Mouse (Mus musculus): Measurements from ENCODE around the gene Dhx35.

Gene Dhx35

DNA sequence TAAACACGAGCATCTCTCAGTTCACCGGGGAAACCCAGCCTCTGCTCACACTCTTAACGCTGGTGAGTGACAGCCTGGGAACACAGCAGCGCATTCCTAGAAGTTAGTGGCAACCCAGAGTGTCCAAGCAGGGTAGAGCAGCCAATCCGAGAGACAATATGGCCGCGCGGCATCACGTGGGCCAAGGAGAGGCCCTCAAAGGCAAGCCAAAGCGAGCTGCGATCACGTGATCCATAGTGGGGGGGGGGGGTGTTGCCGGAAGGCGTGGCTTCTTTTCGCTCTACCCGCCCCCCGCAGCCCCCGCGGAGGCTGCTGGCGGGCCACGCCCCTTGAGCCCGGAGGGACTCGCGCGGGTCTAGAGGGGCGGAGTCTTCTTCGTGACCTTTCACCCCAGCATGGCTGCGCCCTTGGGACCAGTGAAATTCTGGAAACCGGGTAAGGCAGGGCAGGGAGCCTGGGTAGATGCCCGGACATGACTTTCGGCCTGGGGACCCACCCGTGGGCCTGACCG lies at the start of gene Dhx35:
TSS of gene Dhx35 (plus strand) at position 314 of the 511 bp plus-strand sequence.
- peak; percentile 94 for DNase-seq (ENCODE audit: low spot score in 2 of 2)

DNA sequence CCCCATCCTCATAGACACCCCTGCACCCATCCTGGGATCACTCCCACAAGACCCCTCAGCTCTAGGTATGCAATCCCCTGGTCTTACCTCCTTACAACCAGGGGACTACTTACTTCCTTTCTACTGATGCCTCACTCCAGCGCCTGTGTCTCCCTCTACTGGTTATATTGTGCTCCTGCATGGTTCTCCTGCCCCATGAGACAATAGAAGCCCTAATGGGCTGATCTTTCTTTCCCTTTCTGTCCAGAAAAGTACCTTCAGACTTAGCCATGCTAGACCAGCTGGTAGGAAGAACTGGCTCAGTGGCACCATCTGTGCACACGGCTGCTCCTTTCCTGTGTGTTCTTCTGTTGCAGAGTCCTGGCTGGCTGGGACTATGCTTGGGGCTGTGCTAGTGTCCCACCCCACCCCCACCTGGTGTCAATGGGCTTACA lies 49.5 kb upstream of the Dhx35 start:
- DNase-seq (ENCODE audit: low spot score in 2 of 2), result peak in 1 of 2 experiments; percentile 54

DNA sequence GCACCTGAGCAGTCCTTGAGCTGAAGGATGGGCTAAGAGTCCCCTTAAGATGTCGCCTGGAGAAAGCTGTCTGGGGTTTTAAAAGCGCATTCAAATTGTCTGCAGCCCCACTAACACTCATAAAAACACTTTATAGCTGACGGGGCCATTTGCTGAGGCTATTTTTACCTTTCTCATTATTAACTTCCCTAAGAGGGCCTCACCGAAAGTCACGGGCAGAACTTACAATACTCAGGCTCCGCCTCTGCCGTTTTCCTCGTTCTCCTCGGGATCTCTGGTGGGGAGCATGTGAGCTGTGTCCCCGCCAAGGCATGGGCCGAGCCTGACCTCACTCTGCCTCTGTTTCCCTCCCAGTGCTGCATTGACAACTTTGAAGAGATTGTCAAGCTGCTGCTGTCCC lies 48.4 kb upstream of the Dhx35 start:
- no peak for DNase-seq (ENCODE audit: low spot score in 2 of 2)

DNA sequence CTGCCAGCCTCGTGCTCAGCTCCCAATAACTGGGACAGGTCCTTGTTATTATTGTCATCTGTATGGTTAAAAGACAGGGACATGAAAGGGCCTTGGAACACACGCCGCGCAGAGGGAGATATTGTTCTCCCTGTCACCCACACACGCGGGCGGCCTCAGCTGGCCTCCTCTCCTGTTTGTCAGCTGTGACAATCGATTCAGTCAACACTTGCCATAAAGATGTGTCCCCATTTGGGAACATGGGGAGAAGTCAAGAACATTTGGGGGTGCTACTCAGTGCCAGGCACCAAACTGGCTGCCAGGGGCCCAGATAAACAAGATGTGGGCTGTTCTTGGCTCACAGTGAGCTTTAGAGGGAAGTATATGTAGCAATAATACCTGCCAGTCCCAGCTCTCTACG lies 45.2 kb upstream of the Dhx35 start:
- DNase-seq (ENCODE audit: low spot score in 2 of 2), result no peak

DNA sequence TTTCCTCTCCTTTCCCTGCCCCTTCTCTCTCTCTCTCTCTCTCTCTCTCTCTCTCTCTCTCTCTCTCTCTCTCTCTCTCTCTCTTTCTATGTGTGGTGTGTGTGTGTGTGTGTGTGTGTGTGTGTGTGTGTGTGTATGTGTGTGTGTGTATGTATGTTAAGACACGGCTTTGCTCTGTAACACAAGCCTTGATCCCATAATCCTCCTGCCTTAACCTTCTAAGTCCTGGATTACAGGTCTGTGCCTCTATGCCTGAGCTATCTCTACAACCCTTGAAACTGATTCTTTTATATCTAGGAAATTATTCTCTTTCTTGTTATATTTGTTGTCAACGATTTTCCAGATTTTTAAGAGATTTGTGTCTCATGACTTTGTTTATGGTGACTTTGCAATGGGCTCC lies 34.4 kb upstream of the Dhx35 start:
- no peak for DNase-seq (ENCODE audit: low spot score in 2 of 2)

DNA sequence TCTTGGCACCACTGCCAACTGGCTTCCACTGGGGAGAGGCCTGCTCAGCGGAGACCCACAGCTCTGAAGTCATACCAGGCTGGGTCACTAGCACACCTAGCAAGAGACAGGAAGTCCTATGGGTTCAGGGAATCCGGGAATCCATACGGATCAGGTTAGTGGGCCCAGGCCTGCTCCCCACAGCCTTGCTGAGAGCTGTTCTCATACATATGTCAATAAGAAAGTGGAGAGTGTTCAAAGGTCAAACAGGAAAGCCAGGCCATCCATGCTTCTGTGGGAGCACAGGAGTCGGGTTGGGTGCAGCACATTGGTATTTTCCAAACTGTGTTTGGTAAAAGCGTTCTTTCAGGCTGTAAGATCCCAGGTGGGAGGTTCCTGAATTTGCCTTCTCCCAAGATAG lies 32.3 kb upstream of the Dhx35 start:
- DNase-seq (ENCODE audit: low spot score in 2 of 2), result no peak

DNA sequence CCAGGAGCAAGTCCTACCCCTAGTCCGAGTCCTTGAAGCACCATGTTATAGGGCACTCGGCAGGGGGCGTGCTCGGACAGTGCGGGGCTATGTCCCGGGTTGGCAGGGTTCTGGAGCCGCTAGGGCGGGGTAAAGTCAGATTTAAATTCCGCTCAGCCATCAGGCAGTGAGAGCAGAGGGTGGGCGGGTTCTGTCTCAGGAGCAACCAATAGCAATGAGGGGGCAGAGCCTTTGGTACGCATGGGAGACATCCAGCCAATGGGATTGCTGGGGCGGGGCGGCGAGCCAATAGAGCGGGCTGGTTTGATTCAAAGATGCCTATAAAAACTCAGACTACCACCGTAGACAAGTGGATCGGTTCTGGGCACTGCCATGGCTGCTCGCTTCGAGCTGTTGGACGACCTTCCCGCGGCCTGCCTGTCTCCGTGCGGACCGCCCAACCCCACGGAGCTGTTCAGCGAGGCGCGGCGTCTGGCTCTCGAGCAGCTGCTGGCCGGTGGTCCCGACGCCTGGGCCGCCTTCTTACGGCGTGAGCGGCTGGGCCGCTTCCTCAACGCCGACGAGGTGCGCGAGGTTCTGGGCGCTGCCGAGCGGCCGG lies 26.8 kb upstream of the Dhx35 start, which contains the start of gene Fam83d:
TSS of gene Fam83d (plus strand) at position 352 of the 598 bp plus-strand sequence.
- peak; percentile 91 to 94 for DNase-seq (ENCODE audit: low spot score in 2 of 2)

DNA sequence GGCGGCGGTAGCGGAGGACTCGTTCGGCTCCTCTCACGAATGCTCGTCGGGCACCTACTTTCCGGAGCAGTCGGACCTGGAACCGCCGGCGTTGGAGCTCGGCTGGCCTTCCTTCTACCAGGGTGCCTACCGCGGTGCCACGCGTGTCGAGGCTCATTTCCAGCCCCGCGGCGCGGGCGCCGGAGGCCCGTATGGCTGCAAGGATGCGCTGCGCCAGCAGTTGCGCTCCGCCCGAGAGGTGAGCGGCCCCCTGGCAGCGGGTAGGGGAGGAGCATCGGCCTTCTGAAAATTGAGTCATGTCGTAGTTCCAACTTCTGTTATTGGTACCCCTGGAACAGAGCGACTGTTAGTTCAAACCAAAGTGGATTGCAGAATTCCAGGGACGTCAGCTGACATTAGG lies 26.3 kb upstream of the Dhx35 start:
- no peak for DNase-seq (ENCODE audit: low spot score in 2 of 2)

DNA sequence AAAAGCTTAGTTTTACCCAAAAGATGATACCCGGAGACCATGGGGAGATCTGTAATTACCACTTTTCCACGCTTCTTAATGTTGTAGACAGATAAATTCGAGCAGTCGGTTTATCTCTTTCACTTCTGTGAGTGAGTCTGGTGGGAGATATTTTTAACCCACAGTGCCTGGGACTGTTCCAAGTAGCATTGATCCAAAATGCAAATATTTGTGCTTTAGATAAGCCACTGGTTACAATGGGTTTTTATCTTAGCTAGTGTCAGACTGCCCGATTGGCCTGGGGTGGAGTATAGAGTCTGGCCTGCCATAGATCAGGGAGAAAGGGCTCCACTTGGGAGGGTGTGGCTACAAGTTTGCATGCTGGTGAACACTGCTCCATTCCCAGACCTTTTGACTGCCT lies 25.8 kb upstream of the Dhx35 start:
- no peak for DNase-seq (ENCODE audit: low spot score in 2 of 2)

DNA sequence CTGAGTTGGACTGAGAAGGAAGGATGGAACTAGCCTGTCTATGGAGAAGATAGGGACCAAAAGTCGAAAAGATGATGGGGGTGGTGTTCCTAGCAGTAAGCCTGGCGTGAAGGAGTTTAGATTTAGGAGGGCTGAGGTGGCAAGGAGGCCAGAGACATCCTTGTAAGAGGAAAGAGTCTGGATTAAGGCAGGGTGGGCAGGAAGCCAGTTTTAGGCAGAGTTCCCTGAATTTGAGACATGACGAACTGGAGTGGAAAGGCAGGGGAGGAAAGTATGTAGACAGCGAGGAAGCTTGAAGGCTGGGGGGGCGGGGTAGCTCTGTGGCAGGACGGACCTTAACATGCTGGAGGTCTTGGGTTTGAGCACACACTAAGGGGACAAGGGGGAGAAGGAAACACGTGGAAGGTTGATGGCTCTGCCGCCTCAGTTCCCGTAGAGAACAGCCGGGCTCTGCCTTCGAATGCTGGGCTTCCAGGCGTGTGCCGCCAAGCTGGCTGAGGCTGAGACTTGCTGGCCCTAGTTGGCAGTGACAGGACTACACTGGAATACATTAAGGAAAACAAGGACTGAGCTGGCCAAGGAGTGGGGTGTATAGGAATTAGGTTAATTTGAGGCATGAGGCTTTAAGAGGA lies 24.4 kb upstream of the Dhx35 start:
- DNase-seq (ENCODE audit: low spot score in 2 of 2), result no peak

DNA sequence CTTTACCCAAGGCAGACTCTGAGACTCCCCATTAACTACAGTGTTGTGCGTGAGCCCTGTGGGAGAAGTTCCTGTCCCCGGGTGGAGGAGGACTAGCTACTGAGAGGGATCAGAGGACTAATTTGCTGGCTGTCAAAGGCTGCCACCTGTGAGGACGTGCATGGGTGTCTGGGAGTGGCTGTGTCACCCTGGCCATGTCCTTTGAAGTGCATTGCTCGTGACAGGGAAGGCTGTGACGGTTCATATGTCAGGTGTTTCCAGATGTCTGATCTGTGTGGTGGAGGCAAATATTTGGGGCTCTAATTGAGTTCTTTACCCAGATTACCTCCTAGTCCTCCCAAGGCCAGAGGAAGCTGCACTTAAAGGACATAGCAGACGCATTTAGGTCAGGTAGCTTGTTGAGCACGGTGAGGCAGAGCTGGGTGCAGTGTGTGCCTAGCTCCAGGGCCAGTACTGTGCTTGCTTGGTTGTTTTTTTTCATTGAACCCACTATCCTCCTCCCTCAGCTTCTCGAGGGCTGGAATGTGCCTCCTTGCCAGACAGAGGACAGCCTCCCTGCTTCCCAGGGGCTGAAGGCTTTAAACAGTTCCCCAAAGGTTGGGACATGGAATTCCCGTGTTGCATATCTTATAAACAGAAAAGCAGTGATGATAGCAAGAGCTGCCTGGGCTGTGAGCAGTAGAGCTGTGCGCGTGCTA lies 23.4 kb upstream of the Dhx35 start:
- no peak for DNase-seq (ENCODE audit: low spot score in 2 of 2)

DNA sequence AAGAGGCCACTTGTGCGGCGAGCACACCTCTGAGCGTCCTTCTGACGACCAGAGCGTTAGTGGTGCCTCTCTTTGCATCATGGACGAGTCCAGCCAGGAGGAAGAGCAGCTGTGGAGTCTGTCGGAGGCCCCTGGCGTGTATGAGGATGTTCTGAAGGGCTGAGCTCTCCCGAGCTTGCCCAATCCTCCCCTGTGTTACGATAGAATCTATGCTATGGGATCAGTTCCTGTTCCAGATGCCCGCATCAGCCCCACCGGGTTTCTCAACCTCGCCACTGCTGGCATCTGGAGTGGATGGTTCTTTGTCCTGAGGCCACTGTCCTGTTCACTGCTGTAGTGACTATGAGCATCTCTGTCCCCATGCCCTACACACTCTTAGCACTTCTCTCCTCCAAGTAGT lies 21.8 kb upstream of the Dhx35 start:
- no peak for DNase-seq (ENCODE audit: low spot score in 2 of 2)

DNA sequence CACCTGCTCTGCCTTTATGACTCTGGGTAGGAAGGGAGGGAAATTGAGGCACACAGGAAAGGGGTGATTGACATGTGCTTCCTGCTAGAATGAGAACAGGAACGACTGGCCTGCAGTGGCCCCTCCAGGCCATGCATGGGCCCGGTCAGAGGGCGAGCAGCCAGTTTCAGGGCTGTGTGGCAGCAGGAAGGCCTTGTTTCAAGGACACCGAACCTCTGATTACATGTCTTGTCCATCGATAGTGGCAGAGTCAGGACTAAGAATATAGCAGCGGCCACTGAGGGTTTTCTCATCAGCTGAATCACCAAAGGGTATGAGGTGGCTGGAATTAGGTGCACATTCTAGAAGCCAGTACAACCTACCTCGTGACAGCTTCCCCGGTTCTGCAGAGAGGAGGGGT lies 19.7 kb upstream of the Dhx35 start:
- DNase-seq (ENCODE audit: low spot score in 2 of 2), result no peak

DNA sequence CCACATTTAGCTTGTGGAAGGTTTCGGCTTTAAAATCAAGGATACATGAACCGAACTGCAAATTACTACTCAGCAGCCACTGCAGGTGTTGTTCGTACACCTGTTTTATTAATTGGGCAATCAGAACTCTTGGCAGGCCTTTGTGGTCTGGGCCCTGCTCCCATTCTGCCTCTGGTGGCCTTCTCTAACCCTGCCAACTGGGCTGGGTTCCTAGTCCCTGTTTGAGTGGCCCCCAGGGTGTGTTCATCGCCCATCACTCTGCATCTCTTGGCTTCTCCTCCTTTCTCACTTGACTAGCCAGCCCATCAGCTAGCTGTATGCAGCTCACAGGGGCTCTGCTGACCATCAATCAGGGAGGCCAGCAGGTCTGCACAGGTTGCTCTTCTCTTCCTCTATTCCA lies 17.9 kb upstream of the Dhx35 start:
- no peak for DNase-seq (ENCODE audit: low spot score in 2 of 2)

DNA sequence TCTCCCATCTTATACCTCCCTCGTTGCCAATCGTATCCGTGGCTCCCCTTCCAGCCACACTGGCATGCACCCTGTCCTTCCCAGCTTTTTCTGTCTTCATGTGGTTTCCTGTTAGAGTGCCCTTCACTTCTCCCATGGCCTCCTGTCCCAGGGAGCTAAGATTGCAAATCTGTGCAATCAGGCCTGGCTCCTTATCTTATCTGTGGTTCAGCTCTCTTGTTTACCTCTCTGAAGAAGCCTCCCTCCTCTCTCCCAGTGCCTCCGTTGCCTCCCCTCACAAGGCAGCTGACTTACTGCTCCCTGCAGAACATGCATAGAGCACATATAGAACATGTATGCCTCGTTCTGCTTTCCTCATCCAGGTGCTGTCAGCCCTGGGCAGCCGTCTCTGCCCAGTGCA lies 17.1 kb upstream of the Dhx35 start:
- no peak for DNase-seq (ENCODE audit: low spot score in 2 of 2)

DNA sequence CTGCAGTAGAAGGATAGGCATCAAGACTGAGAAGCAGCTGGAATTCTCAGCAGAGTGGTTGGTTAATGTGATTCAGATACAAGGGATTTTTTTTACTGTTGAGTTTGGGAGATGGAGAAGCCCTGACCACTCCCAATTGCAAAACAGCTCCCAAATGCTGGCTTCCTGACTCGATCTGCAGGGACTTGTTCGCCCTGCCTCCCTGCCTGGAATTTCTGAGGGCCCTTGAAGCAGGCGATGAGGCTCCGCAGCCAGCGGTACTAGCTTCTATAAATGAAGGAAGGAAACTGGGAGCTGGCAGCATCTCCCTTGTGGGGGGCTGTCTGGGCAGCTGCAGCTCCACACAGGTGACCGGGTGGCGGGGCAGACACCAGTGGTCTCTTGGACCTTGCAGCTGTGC lies 16.3 kb upstream of the Dhx35 start:
- no peak for DNase-seq (ENCODE audit: low spot score in 2 of 2)

DNA sequence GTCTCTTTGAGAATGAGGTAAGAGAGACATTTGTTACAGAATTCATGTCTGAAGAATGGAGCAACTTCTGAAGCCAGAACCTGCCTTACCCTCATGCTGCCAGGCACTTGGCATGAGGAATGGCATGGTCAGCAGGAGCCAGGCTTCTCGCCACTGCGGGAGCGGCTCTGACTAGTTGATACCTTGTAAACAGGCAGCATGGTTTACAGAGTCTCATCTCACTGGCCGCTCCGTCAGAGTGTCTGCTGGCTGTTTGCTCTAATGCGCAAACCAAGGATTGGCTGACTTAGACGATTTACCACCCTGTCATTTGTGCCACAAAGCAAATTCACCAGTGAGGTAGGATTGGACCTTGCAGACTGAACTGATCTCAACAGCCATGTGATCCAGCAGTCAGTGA lies 13.5 kb upstream of the Dhx35 start:
- no peak for DNase-seq (ENCODE audit: low spot score in 2 of 2)

DNA sequence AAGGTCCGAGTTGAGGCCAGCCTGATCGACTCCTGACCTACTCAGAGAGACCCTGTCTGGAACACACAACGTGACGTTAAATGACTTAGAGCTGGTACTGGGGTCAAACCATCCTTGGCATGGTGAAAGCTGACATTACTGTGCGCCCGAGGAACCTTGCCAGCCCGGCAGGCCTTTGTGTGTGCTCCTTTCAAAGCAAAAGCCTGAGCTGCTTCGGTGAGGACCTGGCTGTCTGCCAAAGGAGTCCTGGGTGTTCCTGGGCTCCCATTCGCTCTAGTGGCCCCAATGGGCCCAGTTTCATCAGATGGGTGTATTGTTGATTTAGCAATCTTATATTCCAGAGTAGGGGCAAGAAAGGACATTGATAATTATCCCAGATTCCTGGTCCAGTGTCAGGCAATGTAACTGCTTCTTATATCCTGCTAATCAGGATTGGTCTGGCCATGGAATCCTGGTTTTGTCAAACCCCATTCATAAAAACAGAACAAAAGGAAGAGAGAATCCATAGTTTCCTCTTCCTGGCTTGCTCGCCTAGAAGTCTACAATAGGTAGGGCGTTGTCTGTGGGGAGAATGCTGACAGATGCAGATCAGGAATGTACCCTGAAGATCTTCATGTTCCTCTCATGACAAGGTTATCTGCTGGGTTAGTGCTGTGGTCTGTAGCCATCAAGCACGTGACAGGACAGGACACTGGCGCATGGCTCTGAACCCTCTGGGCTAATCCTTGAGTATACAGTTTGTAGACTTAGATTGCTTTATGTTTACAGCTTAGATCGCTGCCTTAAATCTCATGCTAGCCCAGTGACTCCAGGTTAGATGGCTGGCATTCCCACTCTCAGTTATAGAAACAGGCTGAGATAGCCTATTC lies 7.4 kb upstream of the Dhx35 start:
- no peak for DNase-seq (ENCODE audit: low spot score in 2 of 2)

DNA sequence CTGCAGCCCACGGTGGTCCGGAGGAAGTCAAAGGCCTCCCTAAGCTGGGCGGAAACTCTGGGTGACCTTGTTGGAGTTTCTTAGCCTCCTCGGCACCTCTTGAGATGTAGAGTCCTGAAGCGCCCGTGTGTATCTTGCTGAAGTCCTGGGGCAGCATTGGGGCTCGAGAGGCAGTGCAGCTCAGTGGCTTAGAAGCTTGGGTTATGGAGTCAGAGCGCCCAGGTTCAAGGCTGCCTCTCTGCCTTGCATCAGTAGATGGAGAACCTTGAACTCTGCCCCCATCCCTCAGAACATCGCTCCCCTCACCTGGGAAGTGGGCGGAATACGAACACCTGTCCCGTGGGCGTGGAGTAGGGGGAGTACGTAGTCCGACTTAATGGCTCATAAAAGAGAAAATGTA lies 436 bp downstream of the Dhx35 start:
- DNase-seq (ENCODE audit: low spot score in 2 of 2), result no peak

DNA sequence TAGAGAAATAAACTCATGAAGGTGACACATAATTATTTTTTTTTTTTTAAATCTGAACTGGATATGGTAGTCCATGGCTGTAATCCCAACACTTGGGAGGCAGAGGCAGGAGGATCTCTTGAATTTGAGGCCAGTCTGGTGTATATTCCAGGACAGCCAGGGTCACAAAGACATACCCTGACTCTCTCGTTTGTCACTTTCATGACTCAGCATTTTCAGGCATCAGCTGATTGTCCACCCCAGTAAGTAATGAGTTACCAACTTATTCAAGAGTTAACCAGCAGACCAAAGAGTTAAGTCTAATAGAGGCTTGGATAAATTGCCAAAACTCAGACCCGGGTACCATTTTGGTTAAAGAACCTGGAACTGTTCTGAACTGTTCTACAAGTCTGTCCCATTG lies 1.3 kb downstream of the Dhx35 start:
- no peak for DNase-seq (ENCODE audit: low spot score in 2 of 2)

DNA sequence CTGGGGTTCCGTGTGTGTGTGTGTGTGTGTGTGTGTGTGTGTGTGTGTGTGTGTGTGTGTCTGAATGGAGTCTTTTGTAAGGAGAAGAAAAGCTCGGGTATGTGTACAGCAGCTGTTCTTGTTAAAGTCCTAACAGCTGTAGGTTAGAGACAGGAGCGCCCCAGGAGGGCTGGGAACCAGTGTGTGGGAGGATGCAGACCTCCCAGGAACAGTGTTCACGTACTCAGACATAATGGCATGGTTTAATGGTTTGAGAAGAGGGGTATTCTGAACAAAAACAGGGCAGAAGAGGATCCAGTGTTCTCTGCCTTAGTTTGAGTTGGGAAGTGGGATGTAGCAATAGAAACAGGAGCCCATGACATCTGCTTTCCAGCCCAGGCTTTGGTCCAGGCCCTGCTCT lies 4.7 kb downstream of the Dhx35 start:
- DNase-seq (ENCODE audit: low spot score in 2 of 2), result no peak

DNA sequence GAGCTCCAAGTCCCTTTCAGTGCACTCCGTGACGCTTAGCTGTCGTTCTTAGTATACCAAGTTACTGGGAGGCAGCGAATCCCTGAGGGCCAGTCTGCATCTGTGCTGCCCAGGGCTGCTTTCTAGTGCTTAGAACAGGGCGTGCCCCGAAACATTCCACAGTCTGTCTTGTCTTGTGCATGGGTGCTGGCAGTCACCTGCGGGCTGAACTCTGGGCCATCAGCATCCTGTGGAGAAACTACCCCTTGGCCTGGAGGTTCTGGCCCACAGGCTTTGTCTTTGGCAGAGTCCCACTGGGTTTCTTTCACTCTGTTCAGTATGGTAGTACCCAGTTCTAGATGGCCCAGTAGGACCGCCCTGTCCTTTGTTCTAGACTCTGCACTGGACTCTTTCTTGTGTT lies 6.2 kb downstream of the Dhx35 start:
- no peak for DNase-seq (ENCODE audit: low spot score in 2 of 2)
